Mouse (Mus musculus): Measurements from ENCODE around the gene Pla2g5. TPM values are rescaled to one million over a fixed set of nuclear protein-coding genes. Genes with fewer than 3 reads are reported as not detected.

Pla2g5 gene
- polyA plus RNA-seq (2017; shearing (Covaris generic)), result not detected

GRCm38 (mm10) chr4:138863344-138863998 is at the start of gene Pla2g5:
Pla2g5 (minus strand) TSS chr4:138863482.

GRCm38 (mm10) chr4:138877731-138878130 is 14.4 kb upstream of the Pla2g5 start, which contains the start of gene Pla2g2e:
Pla2g2e (plus strand) TSS chr4:138877942.

GRCm38 (mm10) chr4:138873864-138874263 is 10.6 kb upstream of the Pla2g5 start, which contains the start of gene Gm13030:
Gm13030 (minus strand) TSS chr4:138873964.

GRCm38 (mm10) chr4:138775435-138775834 is 87.8 kb downstream of the Pla2g5 start, which contains the start of gene Pla2g2d:
Pla2g2d (plus strand) TSS chr4:138775735.

GRCm38 (mm10) chr4:138757416-138757815 is 105.9 kb downstream of the Pla2g5 start, which contains the start of gene Pla2g2f:
Pla2g2f (minus strand) TSS chr4:138757626.

Other genes with a start within 250 kb of the Pla2g5 start
- gene Vwa5b1, start 227.6 kb downstream of the Pla2g5 start, polyA plus RNA-seq (2017; shearing (Covaris generic)), result not detected
- not detected for gene Pla2g2c, start 138.7 kb downstream of the Pla2g5 start, polyA plus RNA-seq (2017; shearing (Covaris generic))
- gene Ubxn10, start 126.3 kb downstream of the Pla2g5 start, polyA plus RNA-seq (2017; shearing (Covaris generic)), result not detected
- gene Pla2g2f, start 105.9 kb downstream of the Pla2g5 start, polyA plus RNA-seq (2017; shearing (Covaris generic)), result not detected
- gene Pla2g2d, start 87.7 kb downstream of the Pla2g5 start, polyA plus RNA-seq (2017; shearing (Covaris generic)), result 0.22 TPM
- not detected for gene Gm13030, start 10.5 kb upstream of the Pla2g5 start, polyA plus RNA-seq (2017; shearing (Covaris generic))
- gene Pla2g2e, start 14.5 kb upstream of the Pla2g5 start, polyA plus RNA-seq (2017; shearing (Covaris generic)), result not detected
- gene Otud3, start 50.5 kb upstream of the Pla2g5 start, polyA plus RNA-seq (2017; shearing (Covaris generic)), result 7.3 TPM
- gene Rnf186, start 103.6 kb upstream of the Pla2g5 start, polyA plus RNA-seq (2017; shearing (Covaris generic)), result not detected
- 31.1 TPM for gene Tmco4, start 109.4 kb upstream of the Pla2g5 start, polyA plus RNA-seq (2017; shearing (Covaris generic))
- not detected for gene Htr6, start 212.1 kb upstream of the Pla2g5 start, polyA plus RNA-seq (2017; shearing (Covaris generic))
- gene Nbl1, start 229.5 kb upstream of the Pla2g5 start, polyA plus RNA-seq (2017; shearing (Covaris generic)), result not detected

Data from effector memory CD4-positive, alpha-beta T cell, adult 5 months (primary cell).